Mouse (Mus musculus) embryonic fibroblast, embryonic 13.5 days (primary cell): ENCODE data around the gene Tppp3.

Experiments used
- CTCF ChIP-seq: IDR thresholded peaks from 2 replicates; pipeline ENCODE4 v1.5.1; 2011; ENCODE audit warnings: mild to moderate bottlenecking, control low read depth, low read length, moderate library complexity, borderline replicate concordance; ENCODE audit not compliant: insufficient read depth
- POLR2A ChIP-seq: IDR thresholded peaks from 2 replicates; pipeline ENCODE4 v1.6.1; 2011; ENCODE audit warnings: low read depth, mild to moderate bottlenecking, control low read depth, low read length, moderate library complexity

DNA sequence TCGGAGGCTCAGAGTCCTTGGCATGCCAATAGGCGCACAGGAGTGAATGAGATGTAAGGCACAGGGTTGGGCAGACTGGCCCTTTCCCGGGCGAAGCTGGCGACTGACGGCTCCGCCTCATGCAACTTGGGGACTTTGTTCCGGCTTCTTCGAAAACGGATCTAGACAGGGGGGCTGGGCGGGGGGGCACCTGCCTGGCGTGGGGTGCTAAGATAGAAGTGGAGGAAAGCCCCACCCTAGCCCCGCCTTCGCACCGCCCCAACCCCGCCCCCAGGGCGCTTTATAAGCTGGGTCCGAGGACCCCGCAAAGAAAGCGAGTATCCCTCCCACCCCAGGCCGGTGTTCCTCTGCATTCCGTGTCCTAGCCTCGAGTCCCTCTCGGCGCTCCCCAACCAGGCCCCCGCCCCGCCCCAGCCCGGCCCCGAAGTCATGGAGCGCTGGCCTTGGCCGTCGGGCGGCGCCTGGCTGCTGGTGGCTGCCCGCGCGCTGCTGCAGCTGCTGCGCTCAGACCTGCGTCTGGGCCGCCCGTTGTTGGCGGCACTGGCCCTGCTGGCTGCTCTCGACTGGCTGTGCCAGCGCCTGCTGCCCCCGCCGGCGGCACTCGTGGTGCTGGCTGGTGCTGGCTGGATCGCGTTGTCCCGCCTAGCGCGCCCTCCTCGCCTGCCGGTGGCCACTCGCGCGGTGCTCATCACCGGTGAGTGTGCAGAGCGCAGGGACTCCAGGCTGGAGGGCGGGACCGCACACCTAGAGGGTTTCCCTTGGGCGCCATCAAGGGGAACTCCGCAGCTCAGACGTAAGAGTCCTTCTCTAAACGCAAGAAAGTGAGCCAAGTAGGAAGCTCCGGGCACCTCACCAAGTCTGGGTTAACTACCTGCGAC lies 47.3 kb upstream of the Tppp3 start, which contains the start of gene Hsd11b2:
- no peak for TF ChIP-seq CTCF
- TF ChIP-seq POLR2A, result no peak
